Mouse (Mus musculus): ENCODE measurements around the gene Morf4l1.
"Not testable (repeated sequence)": the region's sequence is repeated elsewhere in the genome, so short reads cannot be mapped to it uniquely, and the experiment has no call there.

The Morf4l1 gene

DNA sequence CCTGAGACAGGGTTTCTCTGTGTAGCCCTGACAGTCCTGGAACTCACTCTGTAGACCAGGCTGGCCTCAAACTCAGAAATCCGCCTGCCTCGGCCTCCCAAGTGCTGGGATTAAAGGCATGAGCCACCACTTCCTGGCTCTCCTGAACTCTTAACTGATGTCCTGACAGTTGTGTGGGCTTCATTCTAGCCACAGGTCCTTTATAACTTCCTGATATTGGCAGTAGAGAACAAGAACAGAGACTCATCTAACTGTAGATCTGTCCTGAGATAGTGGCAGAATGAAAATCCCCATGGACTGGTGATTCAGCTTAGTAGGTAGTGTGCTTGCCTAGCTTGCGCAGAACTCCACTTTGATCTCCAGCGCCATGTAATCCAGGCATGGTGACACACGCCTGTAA is 53.6 kb downstream of the Morf4l1 start:
- not testable (repeated sequence) for DNase-seq (ENCODE audit: extremely low read depth, low read depth)

DNA sequence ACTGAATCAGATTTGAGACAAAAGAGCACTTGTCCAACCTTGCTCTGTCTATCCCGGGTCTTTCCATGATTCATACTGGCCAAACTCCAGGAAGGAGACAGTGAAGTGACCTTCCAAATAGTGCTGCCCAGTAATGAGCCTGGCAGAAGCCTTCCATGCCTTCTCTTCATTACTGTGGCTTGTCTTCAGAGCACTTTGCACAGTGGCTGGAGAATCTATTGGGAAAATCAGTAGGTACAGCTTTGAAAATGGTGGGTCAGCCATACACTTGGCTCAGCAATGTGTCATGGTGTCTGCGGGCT is 54.0 kb downstream of the Morf4l1 start:
- DNase-seq (ENCODE audit: extremely low read depth, low read depth) = no peak

DNA sequence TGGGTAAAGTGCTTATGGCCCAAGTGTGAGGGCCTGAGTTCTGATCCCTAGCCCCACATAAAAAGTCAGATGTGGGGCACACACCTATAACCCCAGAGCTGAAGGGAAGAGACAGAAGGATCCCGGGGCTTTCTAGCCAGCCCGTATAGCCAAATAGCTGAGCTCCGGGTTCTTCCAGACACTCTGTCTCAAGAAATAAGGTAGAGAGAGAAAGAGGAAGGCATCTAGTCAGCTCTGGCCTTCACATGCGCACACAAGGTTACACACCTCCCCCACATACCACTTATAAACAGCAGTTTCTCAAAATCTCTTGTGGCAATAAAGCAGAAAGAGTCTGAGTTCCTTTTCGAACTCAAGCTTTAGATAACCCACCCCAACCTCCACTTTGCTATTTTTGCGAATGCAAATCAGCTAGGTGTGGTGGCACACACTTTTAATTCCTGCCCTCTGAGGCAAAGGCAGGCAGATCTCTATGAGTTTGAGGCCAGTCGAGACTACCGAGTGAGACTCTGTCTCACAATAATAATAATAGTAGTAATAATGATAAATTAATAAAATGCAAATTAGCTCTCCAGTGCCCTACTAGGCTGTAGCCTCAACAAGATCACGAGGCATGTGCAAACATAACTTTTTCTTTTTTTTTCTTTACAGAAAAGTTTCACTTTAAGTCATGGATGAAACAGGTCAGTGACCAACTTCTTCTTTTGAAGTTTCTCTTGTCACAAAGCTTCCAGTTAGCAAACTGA is 54.6 kb downstream of the Morf4l1 start:
- no peak for DNase-seq (ENCODE audit: extremely low read depth, low read depth)

DNA sequence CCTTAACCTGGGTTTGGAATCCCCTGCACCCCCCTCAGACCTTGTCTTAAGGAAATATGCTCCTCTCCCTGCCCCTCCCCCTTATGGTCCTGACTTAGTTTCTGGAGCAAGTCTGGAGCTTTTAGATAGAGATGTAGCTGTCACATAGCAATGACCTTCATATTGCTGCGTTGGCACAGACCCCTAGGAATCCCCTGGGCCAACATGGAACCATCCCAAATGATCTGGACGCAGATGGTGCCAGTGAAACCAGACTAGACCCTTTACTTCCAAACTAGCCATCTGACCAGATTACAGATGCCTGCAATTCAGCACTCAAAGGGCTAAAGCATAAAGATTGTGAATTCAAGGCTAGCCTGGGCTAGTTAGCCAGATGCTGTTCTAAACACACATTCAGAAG is 57.9 kb downstream of the Morf4l1 start:
- no peak for DNase-seq (ENCODE audit: extremely low read depth, low read depth)

DNA sequence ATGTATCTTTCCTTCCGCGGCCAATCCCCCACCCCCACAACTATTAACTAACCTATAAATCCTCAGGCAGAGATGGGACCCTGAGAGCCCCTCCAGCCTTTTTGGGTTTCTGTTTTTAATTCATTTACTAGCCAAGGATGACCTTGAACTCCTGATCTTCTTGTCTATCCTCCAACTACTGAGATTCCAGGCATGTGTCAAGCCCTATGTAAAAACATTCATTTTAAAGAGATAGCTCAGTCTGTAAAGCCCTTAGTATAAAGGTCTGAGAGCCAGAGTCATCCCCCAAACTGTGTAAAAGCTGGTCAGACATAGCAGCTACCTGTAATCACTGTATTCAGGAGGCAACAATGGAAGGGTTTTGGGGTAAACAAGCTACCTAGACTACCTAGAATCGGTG is 58.7 kb downstream of the Morf4l1 start:
- DNase-seq (ENCODE audit: extremely low read depth, low read depth) = no peak

DNA sequence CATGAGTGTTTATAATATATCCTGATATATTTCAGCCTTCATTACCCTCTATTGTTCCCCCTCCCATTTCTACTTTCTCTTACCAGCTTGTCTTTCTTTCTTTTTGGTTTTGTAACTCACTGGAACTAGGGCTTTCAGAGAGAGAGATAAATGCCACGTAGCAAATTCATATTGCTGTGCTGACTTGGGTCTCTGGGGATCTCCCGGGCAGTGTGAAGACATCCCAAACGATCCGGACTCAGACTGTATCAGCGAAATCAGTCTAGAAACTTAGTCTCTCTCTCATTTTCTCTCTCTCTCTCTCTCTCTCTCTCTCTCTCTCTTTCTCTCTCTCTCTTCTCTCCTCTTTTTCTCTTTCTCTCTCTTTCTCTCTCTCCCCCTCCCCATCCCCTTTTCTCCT is 59.2 kb downstream of the Morf4l1 start:
- no peak for DNase-seq (ENCODE audit: extremely low read depth, low read depth)

DNA sequence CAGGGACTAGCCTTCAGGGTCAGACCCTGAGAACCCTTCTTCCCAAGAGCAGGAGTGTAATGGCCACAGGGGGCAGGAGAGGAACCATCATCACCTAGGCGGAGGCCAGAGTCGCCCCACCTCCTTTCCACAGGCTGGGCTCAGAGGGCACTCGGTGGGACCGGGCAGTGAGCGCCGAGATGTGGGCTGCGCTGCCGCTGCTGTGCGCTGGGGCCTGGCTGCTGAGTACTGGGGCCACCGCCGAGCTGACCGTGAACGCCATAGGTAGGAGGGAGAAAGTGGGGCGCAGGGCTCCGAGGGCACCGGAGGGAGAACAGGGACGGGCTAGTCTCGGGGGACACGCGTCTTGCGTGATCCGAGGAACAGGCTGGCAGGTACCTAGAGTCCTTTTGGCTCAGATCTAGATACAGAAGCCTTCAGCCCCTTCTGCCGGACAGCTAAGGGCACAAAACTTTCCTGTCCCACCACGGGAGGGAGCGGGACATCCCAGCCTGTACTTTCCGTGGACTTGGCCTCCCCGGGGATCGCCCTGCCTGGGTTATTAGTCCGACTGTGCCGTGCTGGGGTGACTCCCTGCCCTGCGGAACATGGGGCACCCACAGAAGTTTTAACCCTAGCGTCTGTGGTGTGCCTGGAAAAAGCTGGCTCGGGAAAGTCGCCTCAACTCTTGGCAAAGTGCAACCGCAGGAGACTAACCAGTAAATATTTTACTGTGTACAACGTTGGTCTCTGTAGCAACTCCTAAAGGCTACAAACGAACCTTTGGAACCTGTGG is 60.0 kb downstream of the Morf4l1 start:
- DNase-seq (ENCODE audit: extremely low read depth, low read depth) = no peak

DNA sequence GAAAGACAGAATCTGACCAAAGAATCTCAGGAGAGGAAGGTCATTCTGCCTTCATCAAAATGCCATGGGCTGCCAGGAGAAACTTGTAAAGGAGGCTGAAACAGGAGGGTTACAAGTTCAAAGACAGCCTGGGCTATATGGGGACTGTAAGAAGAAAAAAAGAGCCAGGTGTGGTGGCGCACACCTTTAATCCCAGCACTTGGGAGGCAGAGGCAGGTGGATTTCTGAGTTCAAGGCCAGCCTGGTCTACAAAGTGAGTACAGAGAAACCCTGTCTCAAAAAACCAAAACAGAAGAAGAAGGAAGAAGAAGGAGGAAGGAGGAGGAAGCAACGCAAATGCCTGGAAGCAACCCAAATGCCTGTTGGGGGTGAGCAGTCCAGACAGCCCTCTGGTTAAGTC is 60.7 kb downstream of the Morf4l1 start, which contains the start of gene Ctsh:
Gene Ctsh (plus strand): TSS at position 301 of the 400 bp plus-strand sequence.
- DNase-seq (ENCODE audit: extremely low read depth, low read depth) = no peak

DNA sequence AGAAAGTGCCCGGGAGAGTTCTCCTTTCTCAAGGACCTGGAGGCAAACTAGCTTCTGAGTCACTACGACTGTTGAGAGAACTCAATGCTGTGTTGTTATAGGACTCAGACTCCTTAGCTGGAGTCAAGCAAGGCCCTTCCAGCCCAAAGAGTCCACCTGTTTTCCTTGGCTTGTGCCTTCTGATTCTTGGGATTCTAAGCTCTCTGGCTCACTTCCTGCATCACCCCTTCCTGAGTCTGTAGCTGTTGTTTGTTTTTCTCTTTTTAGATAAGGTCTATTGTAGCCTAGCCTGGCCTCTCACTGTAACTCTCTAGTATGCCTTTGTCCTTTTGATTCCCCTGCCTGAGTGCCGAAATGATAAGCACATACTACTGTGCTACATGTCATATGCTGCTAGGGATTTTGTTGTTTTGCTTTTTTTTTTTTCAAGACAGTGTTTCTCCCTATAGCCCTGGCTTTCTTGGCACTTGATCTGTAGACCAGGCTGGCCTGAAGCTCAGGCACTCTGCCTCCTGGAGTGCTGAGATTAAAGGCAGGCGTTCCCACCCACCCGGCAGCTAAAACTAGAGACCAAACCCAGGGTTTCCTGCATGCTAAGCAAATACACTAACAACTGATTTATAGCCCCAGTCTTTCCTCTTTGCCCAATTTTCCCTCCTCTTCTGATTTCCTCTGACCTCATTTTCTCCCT is 66.5 kb downstream of the Morf4l1 start:
- DNase-seq (ENCODE audit: extremely low read depth, low read depth) = no peak

DNA sequence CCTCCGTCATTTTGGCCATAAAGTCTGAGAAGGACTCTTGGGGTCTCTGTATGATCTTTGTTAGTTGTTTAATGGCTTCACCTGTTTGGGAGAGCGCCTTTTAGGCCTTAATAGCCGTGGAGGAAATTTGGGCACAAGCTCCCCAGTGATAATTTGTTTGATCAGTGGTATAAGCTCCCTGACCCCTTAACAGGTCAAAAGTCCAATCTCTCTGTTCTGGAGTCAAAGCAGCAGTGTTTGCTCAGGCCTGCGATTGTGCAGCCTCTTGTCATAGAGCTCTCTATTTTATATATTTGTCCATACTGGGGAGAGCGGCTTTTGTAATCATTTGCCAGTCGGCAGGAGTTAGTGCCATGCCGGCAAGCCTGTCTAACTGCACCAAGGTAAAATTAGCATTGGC is 69.4 kb downstream of the Morf4l1 start:
- DNase-seq (ENCODE audit: extremely low read depth, low read depth) = no peak

DNA sequence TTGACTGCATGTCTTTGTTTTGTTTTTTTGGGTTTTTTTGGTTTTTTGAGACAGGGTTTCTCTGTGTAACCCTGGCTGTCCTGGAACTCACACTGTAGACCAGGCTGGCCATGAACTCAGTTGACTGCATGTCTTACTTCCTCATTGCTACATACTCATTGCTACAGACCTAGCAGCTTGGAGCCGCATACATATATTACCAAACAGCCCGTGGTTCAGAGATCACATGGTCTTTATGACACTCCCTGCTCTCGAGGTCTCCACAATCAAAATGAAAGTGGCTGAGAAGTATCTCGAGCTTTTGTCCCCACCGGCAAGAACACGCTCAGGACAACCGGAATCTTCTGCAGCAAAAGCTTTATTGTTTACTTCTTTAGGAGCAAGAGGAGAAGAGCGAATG is 71.7 kb downstream of the Morf4l1 start:
- DNase-seq (ENCODE audit: extremely low read depth, low read depth) = not testable (repeated sequence)

Measured in MEL-GATA-1-ER (cell line).